Mouse (Mus musculus): Measurements from ENCODE around the gene Cbr1.
"Not testable (repeated sequence)": the region's sequence is repeated elsewhere in the genome, so short reads cannot be mapped to it uniquely, and the experiment has no call there.

The Cbr1 gene

GRCm38 (mm10) chr16:93597551-93597950 is 8.1 kb upstream of the Cbr1 start:
- DNase-seq (ENCODE audit: low spot score), result no peak

DNA sequence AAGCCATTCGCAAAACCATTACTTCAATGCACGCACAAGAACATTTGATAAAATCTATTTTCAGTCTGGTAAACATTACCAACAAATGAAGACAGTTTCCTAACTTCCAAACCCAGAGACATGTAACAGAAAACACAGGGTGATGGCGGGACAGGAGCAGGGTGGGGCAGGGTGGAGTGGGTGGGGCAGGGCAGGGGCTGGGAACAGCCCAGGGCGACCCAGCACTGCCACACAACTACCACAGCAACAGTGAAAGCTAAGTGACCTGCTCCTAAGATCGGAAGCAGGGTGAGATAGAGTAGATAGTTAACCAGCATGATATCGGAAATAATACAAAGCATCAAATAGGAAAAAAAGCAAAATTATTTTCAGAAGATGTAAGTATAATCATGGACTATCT is 6.2 kb upstream of the Cbr1 start:
- no peak for DNase-seq (ENCODE audit: low spot score)

GRCm38 (mm10) chr16:93603439-93604212 is 2.0 kb upstream of the Cbr1 start, which contains the start of gene Setd4:
Gene Setd4, minus strand, starts transcription at chr16:93604063.
- DNase-seq (ENCODE audit: low spot score), result peak; percentile 90

GRCm38 (mm10) chr16:93604481-93604969 is 1.1 kb upstream of the Cbr1 start:
- no peak for DNase-seq (ENCODE audit: low spot score)

GRCm38 (mm10) chr16:93606146-93606545 is 493 bp downstream of the Cbr1 start:
- no peak for DNase-seq (ENCODE audit: low spot score)

- DNase-seq (ENCODE audit: low spot score), result peak; percentile 78
Measured at GRCm38 (mm10) chr16:93607669-93608101, 2.0 kb downstream of the Cbr1 start.

GRCm38 (mm10) chr16:93608731-93609130 is 3.1 kb downstream of the Cbr1 start:
- DNase-seq (ENCODE audit: low spot score), result no peak

DNA sequence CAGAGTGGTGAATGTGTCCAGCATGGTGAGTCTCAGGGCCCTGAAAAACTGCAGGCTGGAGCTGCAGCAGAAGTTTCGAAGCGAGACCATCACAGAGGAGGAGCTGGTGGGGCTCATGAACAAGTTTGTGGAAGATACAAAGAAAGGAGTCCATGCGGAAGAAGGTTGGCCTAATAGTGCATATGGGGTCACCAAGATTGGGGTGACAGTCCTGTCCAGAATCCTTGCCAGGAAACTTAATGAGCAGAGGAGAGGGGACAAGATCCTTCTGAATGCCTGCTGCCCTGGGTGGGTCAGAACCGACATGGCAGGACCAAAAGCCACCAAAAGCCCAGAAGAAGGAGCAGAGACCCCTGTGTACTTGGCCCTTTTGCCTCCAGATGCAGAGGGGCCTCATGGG is 4.1 kb downstream of the Cbr1 start:
- no peak for DNase-seq (ENCODE audit: low spot score)

- DNase-seq (ENCODE audit: low spot score), result no peak
Measured at GRCm38 (mm10) chr16:93610961-93611360, 5.3 kb downstream of the Cbr1 start.

- no peak for DNase-seq (ENCODE audit: low spot score)
Measured at GRCm38 (mm10) chr16:93615118-93615870, 9.6 kb downstream of the Cbr1 start.

DNA sequence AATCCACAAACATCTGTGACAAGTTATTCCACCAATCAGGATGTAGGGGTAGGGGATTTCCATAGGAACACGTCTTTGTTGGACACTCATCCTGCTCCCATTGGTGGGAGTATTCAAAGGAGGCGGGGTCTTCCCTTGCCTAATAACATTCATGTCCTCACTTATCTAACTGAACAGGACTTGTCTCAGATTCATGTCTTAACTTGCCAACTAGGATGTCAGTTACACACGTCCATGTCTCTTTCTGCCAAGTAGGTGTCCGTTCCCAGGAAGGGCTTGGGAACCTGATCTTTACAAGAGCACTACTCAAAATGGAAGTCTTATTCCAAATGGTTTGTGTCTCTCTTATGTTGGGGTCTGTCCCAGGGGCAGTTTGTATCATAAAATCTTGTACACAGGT is 18.1 kb downstream of the Cbr1 start:
- not testable (repeated sequence) for DNase-seq (ENCODE audit: low spot score)

DNA sequence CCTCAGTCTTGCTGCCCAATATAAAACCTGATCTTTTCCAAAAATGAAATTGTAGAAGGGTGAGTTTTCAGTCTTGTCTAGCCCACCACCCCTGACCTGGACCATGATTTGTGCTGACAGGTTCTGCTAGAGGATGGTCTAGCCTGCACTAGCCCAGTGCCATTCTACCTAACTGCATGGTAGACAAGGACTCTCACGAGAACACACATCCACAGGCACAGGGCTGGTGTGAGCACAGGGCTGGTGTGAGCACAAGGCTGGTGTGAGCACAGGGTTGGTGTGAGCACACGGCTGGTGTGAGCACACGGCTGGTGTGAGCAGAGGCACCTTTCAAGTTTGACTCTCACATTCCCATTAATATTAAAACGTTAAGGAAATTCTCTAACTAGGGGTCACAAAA is 19.0 kb downstream of the Cbr1 start:
- DNase-seq (ENCODE audit: low spot score), result no peak

- DNase-seq (ENCODE audit: low spot score), result no peak
Measured at GRCm38 (mm10) chr16:93626745-93627144, 21.1 kb downstream of the Cbr1 start.

DNA sequence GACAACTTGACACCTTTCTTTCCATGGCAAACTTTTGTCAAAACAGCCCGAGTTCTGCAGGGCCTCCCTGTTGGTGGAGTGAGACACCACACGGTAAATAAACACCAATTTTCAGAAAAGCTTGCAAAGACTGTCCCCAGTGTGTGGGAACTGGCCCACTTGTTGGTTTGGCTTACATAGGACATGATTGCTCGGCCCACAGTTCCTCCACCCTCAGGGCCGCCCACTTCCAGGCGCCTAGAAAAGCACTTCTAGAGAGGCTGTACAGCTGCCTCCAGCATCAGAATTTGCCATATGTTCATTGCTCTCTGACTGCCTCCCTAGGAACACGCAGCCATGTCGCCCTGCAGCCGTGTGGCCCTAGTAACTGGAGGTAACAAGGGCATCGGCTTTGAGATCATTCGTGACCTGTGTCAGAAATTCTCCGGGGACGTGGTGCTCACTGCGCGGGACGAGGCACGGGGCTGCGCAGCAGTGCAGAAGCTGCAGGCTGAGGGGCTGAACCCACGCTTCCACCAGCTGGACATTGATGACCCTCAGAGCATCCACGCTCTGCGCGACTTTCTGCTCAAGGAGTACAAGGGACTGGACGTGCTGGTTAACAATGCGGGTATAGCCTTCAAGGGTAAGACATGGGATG is 22.2 kb downstream of the Cbr1 start, which contains the start of gene Gm5678:
TSS of gene Gm5678 (plus strand) at position 337 of the 640 bp plus-strand sequence.
- DNase-seq (ENCODE audit: low spot score), result no peak

- DNase-seq (ENCODE audit: low spot score), result no peak
Measured at GRCm38 (mm10) chr16:93644006-93644405, 38.4 kb downstream of the Cbr1 start.

DNA sequence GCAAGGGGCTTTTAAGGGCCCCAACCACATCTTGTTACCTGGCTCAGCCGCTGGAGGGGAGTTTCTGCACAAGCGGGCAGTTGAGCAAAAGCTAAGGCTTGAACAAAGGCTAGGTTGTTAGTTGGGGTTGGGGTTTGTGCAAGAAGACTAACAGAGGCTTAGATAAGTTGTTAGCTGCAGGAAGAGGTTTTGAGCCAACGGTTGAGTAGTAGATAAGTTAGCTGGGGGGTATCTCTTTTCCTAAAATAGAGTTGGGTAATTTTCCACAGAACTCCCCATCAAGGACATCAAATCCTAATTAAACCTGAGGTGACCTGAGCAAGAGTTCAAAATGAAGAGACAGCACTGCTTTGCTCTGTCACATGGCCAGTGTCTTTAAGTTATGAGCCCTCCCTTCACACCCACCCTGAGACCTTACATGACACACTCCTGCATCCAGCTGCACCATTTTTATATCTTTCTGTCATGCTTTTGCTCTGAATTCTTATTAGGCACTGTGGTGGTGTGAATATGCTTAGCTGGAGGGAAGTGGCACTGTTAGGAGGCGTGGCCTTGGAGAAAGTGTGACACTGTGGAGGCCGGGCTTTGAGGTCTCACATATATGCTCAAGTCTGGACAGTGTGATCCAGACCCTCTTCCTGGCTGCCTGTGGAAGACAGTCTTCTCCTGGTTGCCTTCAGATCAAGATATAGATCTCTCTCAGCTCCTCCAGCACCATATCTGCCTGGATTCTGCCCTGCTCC is 43.0 kb downstream of the Cbr1 start:
- no peak for DNase-seq (ENCODE audit: low spot score)

Data from testis, postnatal 14 days (tissue).